Mouse (Mus musculus): ENCODE measurements around the gene Tmem132c. TPM values are rescaled to one million over a fixed set of nuclear protein-coding genes. Genes with fewer than 3 reads are reported as not detected.

Gene Tmem132c
- polyA plus RNA-seq, 1 experiment: 0.84 TPM

- no peak overlapping the region for H3K27ac ChIP-seq (ENCODE audit: insufficient read depth, low read length)
- H3K36me3 ChIP-seq (ENCODE audit: control insufficient read depth, insufficient read depth, low read length): no peaks in the 10 kb centered on the region
- no peak for TF ChIP-seq POLR2A (IDR thresholded peaks at IDR 0.05; ENCODE audit: low read depth, low read length)
- TF ChIP-seq CTCF (IDR thresholded peaks at IDR 0.05; ENCODE audit: extremely low read depth, insufficient read depth, insufficient read length, insufficient replicate concordance): no peak
- H3K4me3 ChIP-seq (ENCODE audit: extremely low read depth, insufficient read depth, insufficient read length): no peak overlapping the region
- no peaks in the 10 kb centered on the region for H3K4me1 ChIP-seq (ENCODE audit: control insufficient read depth, insufficient read depth, insufficient read length)
- no peaks in the 10 kb centered on the region for H3K27me3 ChIP-seq (ENCODE audit: control insufficient read depth, insufficient read depth, low read length)
- WGBS: 23% methylated on average over 6 of the region's 6 CpGs
- DNase-seq (ENCODE audit: low read depth in 1 of 2, low spot score in 2 of 2): no peak
These were observed 41.0 kb downstream of the Tmem132c start for GRCm38 (mm10) chr5:127282539-127283123.

GRCm38 (mm10) chr5:127286886-127287285 lies 45.3 kb downstream of the Tmem132c start:
- WGBS: 84% methylated on average over 5 of the region's 5 CpGs
- TF ChIP-seq POLR2A (IDR thresholded peaks at IDR 0.05; ENCODE audit: low read depth, low read length): no peak
- TF ChIP-seq CTCF (IDR thresholded peaks at IDR 0.05; ENCODE audit: extremely low read depth, insufficient read depth, insufficient read length, insufficient replicate concordance): no peak
- H3K36me3 ChIP-seq (ENCODE audit: control insufficient read depth, insufficient read depth, low read length): no peaks in the 10 kb centered on the region
- no peaks in the 10 kb centered on the region for H3K4me1 ChIP-seq (ENCODE audit: control insufficient read depth, insufficient read depth, insufficient read length)
- DNase-seq (ENCODE audit: low read depth in 1 of 2, low spot score in 2 of 2): no peak
- no peak overlapping the region for H3K27ac ChIP-seq (ENCODE audit: insufficient read depth, low read length)
- H3K4me3 ChIP-seq (ENCODE audit: extremely low read depth, insufficient read depth, insufficient read length): no peak overlapping the region
- no peaks in the 10 kb centered on the region for H3K27me3 ChIP-seq (ENCODE audit: control insufficient read depth, insufficient read depth, low read length)

DNA sequence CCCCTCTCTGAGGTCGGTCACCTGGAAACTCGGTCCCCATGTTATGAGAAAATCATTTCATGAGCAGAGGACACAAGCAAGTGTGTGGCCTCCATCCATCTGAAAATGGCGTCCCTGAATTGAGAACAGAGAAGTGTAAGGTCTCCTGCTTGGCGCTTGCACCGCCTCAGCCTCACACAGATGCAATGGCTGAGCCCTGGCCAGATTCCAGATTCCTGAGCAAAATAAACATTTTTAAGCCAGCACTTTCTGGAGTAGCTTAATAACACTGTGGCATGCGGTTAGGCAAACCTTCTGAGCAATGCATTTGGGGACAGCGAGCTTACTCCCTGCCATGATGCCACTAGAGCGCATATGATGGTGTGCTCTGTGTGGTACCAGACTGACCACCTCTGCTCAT lies 48.1 kb downstream of the Tmem132c start:
- H3K27me3 ChIP-seq (ENCODE audit: control insufficient read depth, insufficient read depth, low read length): no peaks in the 10 kb centered on the region
- H3K4me3 ChIP-seq (ENCODE audit: extremely low read depth, insufficient read depth, insufficient read length): no peak overlapping the region
- TF ChIP-seq POLR2A (IDR thresholded peaks at IDR 0.05; ENCODE audit: low read depth, low read length) (no peak), CTCF (IDR thresholded peaks at IDR 0.05; ENCODE audit: extremely low read depth, insufficient read depth, insufficient read length, insufficient replicate concordance) (no peak)
- no peak overlapping the region for H3K27ac ChIP-seq (ENCODE audit: insufficient read depth, low read length)
- WGBS: 92% methylated on average over 8 of the region's 8 CpGs
- no peaks in the 10 kb centered on the region for H3K4me1 ChIP-seq (ENCODE audit: control insufficient read depth, insufficient read depth, insufficient read length)
- no peaks in the 10 kb centered on the region for H3K36me3 ChIP-seq (ENCODE audit: control insufficient read depth, insufficient read depth, low read length)
- no peak for DNase-seq (ENCODE audit: low read depth in 1 of 2, low spot score in 2 of 2)

- no peak overlapping the region for H3K4me3 ChIP-seq (ENCODE audit: extremely low read depth, insufficient read depth, insufficient read length)
- no peaks in the 10 kb centered on the region for H3K4me1 ChIP-seq (ENCODE audit: control insufficient read depth, insufficient read depth, insufficient read length)
- TF ChIP-seq POLR2A (IDR thresholded peaks at IDR 0.05; ENCODE audit: low read depth, low read length) (no peak), CTCF (IDR thresholded peaks at IDR 0.05; ENCODE audit: extremely low read depth, insufficient read depth, insufficient read length, insufficient replicate concordance) (no peak)
- no peak for DNase-seq (ENCODE audit: low read depth in 1 of 2, low spot score in 2 of 2)
- no peaks in the 10 kb centered on the region for H3K27me3 ChIP-seq (ENCODE audit: control insufficient read depth, insufficient read depth, low read length)
- H3K27ac ChIP-seq (ENCODE audit: insufficient read depth, low read length): no peak overlapping the region
- no peaks in the 10 kb centered on the region for H3K36me3 ChIP-seq (ENCODE audit: control insufficient read depth, insufficient read depth, low read length)
- 80% methylated on average over 17 of the region's 17 CpGs for WGBS
These were observed 49.0 kb downstream of the Tmem132c start for GRCm38 (mm10) chr5:127290461-127291250.

GRCm38 (mm10) chr5:127291581-127291980 lies 50.0 kb downstream of the Tmem132c start:
- no peak for DNase-seq (ENCODE audit: low read depth in 1 of 2, low spot score in 2 of 2)
- no peak overlapping the region for H3K4me3 ChIP-seq (ENCODE audit: extremely low read depth, insufficient read depth, insufficient read length)
- WGBS: 91% methylated on average over 7 of the region's 7 CpGs
- H3K4me1 ChIP-seq (ENCODE audit: control insufficient read depth, insufficient read depth, insufficient read length): no peaks in the 10 kb centered on the region
- no peak for TF ChIP-seq CTCF (IDR thresholded peaks at IDR 0.05; ENCODE audit: extremely low read depth, insufficient read depth, insufficient read length, insufficient replicate concordance)
- TF ChIP-seq POLR2A (IDR thresholded peaks at IDR 0.05; ENCODE audit: low read depth, low read length): no peak
- H3K27ac ChIP-seq (ENCODE audit: insufficient read depth, low read length): no peak overlapping the region
- H3K36me3 ChIP-seq (ENCODE audit: control insufficient read depth, insufficient read depth, low read length): no peaks in the 10 kb centered on the region
- H3K27me3 ChIP-seq (ENCODE audit: control insufficient read depth, insufficient read depth, low read length): no peaks in the 10 kb centered on the region

GRCm38 (mm10) chr5:127293698-127294097 lies 52.1 kb downstream of the Tmem132c start:
- WGBS: 84% methylated on average over 3 of the region's 3 CpGs
- Histone ChIP-seq H3K4me1 (ENCODE audit: control insufficient read depth, insufficient read depth, insufficient read length) (no peaks in the 10 kb centered on the region), H3K4me3 (ENCODE audit: extremely low read depth, insufficient read depth, insufficient read length) (no peak overlapping the region), H3K27ac (ENCODE audit: insufficient read depth, low read length) (no peak overlapping the region), H3K27me3 (ENCODE audit: control insufficient read depth, insufficient read depth, low read length) (no peaks in the 10 kb centered on the region), H3K36me3 (ENCODE audit: control insufficient read depth, insufficient read depth, low read length) (no peaks in the 10 kb centered on the region)
- TF ChIP-seq POLR2A (IDR thresholded peaks at IDR 0.05; ENCODE audit: low read depth, low read length) (no peak), CTCF (IDR thresholded peaks at IDR 0.05; ENCODE audit: extremely low read depth, insufficient read depth, insufficient read length, insufficient replicate concordance) (no peak)
- DNase-seq (ENCODE audit: low read depth in 1 of 2, low spot score in 2 of 2): no peak

- Histone ChIP-seq H3K27me3 (ENCODE audit: control insufficient read depth, insufficient read depth, low read length) (no peaks in the 10 kb centered on the region), H3K4me3 (ENCODE audit: extremely low read depth, insufficient read depth, insufficient read length) (no peak overlapping the region), H3K4me1 (ENCODE audit: control insufficient read depth, insufficient read depth, insufficient read length) (no peaks in the 10 kb centered on the region), H3K27ac (ENCODE audit: insufficient read depth, low read length) (no peak overlapping the region), H3K36me3 (ENCODE audit: control insufficient read depth, insufficient read depth, low read length) (no peaks in the 10 kb centered on the region)
- TF ChIP-seq CTCF (IDR thresholded peaks at IDR 0.05; ENCODE audit: extremely low read depth, insufficient read depth, insufficient read length, insufficient replicate concordance): no peak
- TF ChIP-seq POLR2A (IDR thresholded peaks at IDR 0.05; ENCODE audit: low read depth, low read length): no peak
- DNase-seq (ENCODE audit: low read depth in 1 of 2, low spot score in 2 of 2): no peak
- 85% methylated on average over 5 of the region's 5 CpGs for WGBS
These were observed 55.9 kb downstream of the Tmem132c start for GRCm38 (mm10) chr5:127297461-127297860.
